Mouse (Mus musculus): ENCODE results near the gene Mkrn3. TPM values are rescaled to one million over a fixed set of nuclear protein-coding genes. Genes with fewer than 3 reads are reported as not detected.

Gene Mkrn3
- total RNA-seq (2012; rRNA removed) (not detected in 2 replicates), polyA plus RNA-seq (2012; ENCODE audit: insufficient read depth in 1 of 2, insufficient read length in 2 of 2, low read depth in 1 of 2, low replicate concordance in 2 of 2, missing spikeins in 1 of 2) (not detected)

DNA sequence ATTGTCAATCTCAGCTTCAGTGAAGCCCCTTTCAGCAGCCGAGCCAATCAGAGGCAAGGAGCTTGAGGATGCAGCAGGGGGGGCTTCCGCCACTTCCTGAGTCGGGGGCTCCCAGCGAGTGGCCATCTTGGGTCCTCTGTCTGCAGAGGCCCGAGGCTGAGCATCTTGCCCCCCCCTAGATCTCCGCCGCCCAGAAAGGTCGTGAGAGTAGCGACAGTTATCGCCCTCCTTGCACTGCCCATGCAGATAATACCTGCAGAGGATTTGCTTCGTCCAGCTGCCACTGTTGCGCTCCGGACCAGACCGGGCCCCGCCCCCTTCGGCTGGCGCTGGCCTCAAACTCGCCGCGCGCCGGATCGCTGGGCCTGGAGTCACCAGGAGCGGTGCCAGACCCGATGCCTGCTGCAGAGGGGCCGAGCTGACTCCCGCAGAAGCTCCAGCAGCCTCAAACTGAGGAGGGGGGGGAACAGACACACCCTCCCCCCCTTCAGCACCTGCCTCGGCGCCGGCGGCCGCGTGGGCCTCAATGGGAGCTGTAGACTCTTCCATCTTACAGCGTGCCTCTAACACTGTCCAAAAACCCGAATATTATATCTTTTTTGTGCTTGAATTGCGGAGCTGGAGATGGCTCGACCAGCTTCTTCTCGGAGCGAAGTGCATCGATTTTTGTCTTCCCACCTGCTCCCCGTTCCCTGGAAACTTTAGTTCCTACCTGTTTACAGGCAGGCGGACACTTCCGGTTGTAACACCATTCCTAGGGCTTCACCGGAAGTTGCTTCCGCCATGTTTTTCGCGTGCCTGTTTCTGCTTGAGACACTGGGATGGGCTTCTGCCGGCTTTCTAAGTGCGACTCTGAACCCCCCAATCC is at the start of gene Mkrn3:
Gene Mkrn3, minus strand, starts transcription at position 647 of the 868 bp plus-strand sequence.
- no peaks in the 10 kb centered on the region for H3K27me3 ChIP-seq (ENCODE audit: control insufficient read depth in 1 of 2, insufficient read depth in 2 of 2, low read length in 2 of 2)
- TF ChIP-seq JUND (IDR thresholded peaks at IDR 0.05; ENCODE audit: low read depth, low read length) (no peak), MAZ (IDR thresholded peaks at IDR 0.05; ENCODE audit: low read depth, low read length) (no peak), CTCF (IDR thresholded peaks at IDR 0.05 in 2 of 3, conservative IDR thresholded peaks at IDR 0.05 in 1 of 3; ENCODE audit: control insufficient read depth in 1 of 3, insufficient read depth in 1 of 3, low read depth in 2 of 3, low read length in 3 of 3, poor library complexity in 1 of 3, severe bottlenecking in 1 of 3) (no peak), MYB (IDR thresholded peaks at IDR 0.05; ENCODE audit: low read depth, low read length) (no peak), ZNF384 (IDR thresholded peaks at IDR 0.05; ENCODE audit: low read depth, low read length) (no peak), UBTF (IDR thresholded peaks at IDR 0.05; ENCODE audit: borderline replicate concordance, insufficient read depth, low read depth, low read length) (no peak), RAD21 (IDR thresholded peaks at IDR 0.05; ENCODE audit: low read depth, low read length) (no peak), NRF1 (IDR thresholded peaks at IDR 0.05; ENCODE audit: insufficient read depth, low read depth, low read length, poor library complexity, severe bottlenecking) (no peak), POLR2A (IDR thresholded peaks at IDR 0.05; ENCODE audit: control insufficient read depth in 1 of 2, insufficient read depth in 1 of 2, low read depth in 1 of 2, low read length in 2 of 2, poor library complexity in 1 of 2) (no peak)
- no peak within 1 kb of the TSS for H3K4me3 ChIP-seq (ENCODE audit: control insufficient read depth in 1 of 2, insufficient read depth in 1 of 2, low read depth in 2 of 2, low read length in 2 of 2)
- H3K27ac ChIP-seq (ENCODE audit: control insufficient read depth, low read depth, low read length), result no peak within 1 kb of the TSS
- H3K36me3 ChIP-seq (ENCODE audit: control insufficient read depth in 1 of 2, insufficient read depth in 2 of 2, low read length in 2 of 2), result no peaks in the 10 kb centered on the region
- no peaks in the 10 kb centered on the region for H3K79me2 ChIP-seq (ENCODE audit: control insufficient read depth, insufficient read depth, low read length, poor library complexity)
- no peaks in the 10 kb centered on the region for H3K9me3 ChIP-seq (replicated peaks; ENCODE audit: insufficient read depth, low read length)
- H3K9ac ChIP-seq (ENCODE audit: control insufficient read depth, low read depth, low read length, poor library complexity, severe bottlenecking), result no peak within 1 kb of the TSS
- no peak for DNase-seq (ENCODE audit: low read depth, low spot score)
- H3K4me1 ChIP-seq (ENCODE audit: control insufficient read depth in 1 of 2, insufficient read depth in 2 of 2, low read length in 2 of 2), result no peaks in the 10 kb centered on the region

DNA sequence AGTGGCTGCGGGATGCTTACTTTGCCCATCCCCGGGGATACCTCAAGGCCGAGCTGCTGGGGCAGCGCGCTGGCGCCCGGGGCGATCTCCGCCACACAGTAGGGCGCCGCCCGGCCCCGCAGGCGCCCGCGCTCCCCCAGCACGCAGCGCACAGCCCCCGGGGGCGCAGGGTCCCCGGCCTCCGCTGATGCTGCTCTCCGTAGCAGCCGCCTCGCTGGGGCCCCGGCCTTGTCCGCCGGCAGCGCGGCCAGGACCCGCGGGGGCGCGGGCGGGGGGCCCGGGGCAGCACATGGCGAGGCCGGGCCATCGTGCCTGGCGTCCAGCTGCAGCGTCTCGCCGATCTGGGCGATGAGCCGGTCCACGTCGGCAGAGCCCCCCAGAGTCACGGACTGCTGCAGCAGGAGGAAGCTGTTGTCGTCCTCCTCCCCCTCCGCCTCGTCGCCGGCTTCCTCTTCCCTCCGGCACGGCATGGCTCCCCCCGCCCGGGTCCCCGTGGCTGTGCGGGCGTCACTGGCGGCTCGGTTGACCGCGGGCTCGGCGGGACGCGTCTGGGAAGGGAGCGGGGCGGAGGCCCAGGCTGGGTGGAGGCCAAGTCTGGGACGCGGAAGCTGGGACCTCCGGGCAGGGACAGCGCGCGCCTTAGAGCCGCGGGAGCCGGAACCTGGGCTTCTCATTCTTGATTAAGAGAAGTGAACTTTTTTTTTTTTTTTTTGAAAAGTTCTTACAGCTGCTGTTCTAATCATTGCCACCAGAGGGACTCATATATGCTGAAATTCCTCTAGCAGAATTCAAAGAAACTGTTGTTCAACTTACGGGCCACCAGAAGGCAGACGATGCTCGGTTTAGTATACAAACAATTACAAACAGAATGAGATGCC is 44.2 kb upstream of the Mkrn3 start, which contains the start of gene Peg12:
Gene Peg12, minus strand, starts transcription at position 633 of the 878 bp plus-strand sequence.
- Histone ChIP-seq H3K9ac (ENCODE audit: control insufficient read depth, low read depth, low read length, poor library complexity, severe bottlenecking) (no peak within 1 kb of the TSS), H3K27me3 (ENCODE audit: control insufficient read depth in 1 of 2, insufficient read depth in 2 of 2, low read length in 2 of 2) (no peaks in the 10 kb centered on the region), H3K9me3 (replicated peaks; ENCODE audit: insufficient read depth, low read length) (no peaks in the 10 kb centered on the region), H3K4me1 (ENCODE audit: control insufficient read depth in 1 of 2, insufficient read depth in 2 of 2, low read length in 2 of 2) (no peaks in the 10 kb centered on the region), H3K36me3 (ENCODE audit: control insufficient read depth in 1 of 2, insufficient read depth in 2 of 2, low read length in 2 of 2) (no peaks in the 10 kb centered on the region), H3K4me3 (ENCODE audit: control insufficient read depth in 1 of 2, insufficient read depth in 1 of 2, low read depth in 2 of 2, low read length in 2 of 2) (no peak within 1 kb of the TSS), H3K27ac (ENCODE audit: control insufficient read depth, low read depth, low read length) (no peak within 1 kb of the TSS), H3K79me2 (ENCODE audit: control insufficient read depth, insufficient read depth, low read length, poor library complexity) (no peaks in the 10 kb centered on the region)
- peak; percentile 69 for DNase-seq (ENCODE audit: low read depth, low spot score)
- TF ChIP-seq RAD21 (IDR thresholded peaks at IDR 0.05; ENCODE audit: low read depth, low read length) (peak; percentile 47), SMC3 (IDR thresholded peaks at IDR 0.05; ENCODE audit: low read depth, low read length) (peak; percentile 47), HCFC1 (IDR thresholded peaks at IDR 0.05; ENCODE audit: low read depth, low read length) (no peak), EP300 (IDR thresholded peaks at IDR 0.05; ENCODE audit: low read depth in 1 of 2, low read length in 2 of 2) (no peak), ZNF384 (IDR thresholded peaks at IDR 0.05; ENCODE audit: low read depth, low read length) (peak; percentile 67), CTCF (IDR thresholded peaks at IDR 0.05 in 2 of 3, conservative IDR thresholded peaks at IDR 0.05 in 1 of 3; ENCODE audit: control insufficient read depth in 1 of 3, insufficient read depth in 1 of 3, low read depth in 2 of 3, low read length in 3 of 3, poor library complexity in 1 of 3, severe bottlenecking in 1 of 3) (peak; percentile 26 to 90 (median 47); a peak in 5 of 6 replicates), JUND (IDR thresholded peaks at IDR 0.05; ENCODE audit: low read depth, low read length) (no peak)
